23 mouse cellular contexts compared by ENCODE assay signal in the genomic region with DNA sequence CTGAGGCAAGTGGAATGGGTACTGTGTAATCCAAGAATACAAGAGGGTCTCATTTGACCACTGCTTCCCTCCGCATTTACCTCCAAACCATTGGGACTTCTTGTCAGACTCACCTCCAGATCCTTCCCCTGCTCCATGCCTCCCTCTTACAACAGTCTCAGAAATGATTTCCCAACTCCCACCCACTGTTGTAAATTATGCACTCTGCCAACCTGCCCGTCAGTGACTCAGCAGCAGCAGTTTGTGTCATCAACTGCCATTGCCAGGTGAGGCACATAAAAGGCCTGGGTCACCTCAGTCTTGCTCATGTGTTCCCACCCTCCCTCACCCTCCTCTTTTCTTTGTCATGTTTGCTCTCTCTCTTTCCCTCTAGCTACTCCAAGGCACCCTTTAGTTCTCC. TPM values are rescaled to one million over a fixed set of nuclear protein-coding genes. Genes with fewer than 3 reads are reported as not detected.
DNase-seq lines count a peak whose midpoint lies in the region; ATAC-seq and TF ChIP-seq lines count a peak whose summit lies in the region.
"Had no signal": no experiment of that assay in that cellular context is flagged by ENCODE, and none has a peak within 500 bp of the region (broad histone marks: within the 10 kb centered on the region; RNA-seq: fewer than 3 reads in every experiment).

No protein-coding gene starts in this region.

- intact Hi-C loops in gastrocnemius, adult 2 months (cut with DNase I): no loop called here

- TF ChIP-seq CTCF in gastrocnemius, adult 2 months (IDR thresholded peaks at IDR 0.05): no peak

- no peak overlapping the region for H3K4me3 ChIP-seq in gastrocnemius, adult 2 months
- H3K4me3 ChIP-seq: embryonic facial prominence, embryonic 12.5 days; forebrain, embryonic 12.5 days; heart, embryonic 10.5 days; hindbrain, embryonic 12.5 days had no signal

- no peak for ATAC-seq in megakaryocyte progenitor cell, adult 5-6 weeks (replicated peaks; ENCODE audit: poor library complexity)
- ATAC-seq: activated CD4-positive, CD25-positive, alpha-beta regulatory T cell, adult 4 months; forebrain, embryonic 16.5 days; hindbrain, embryonic 16.5 days; inflammation-experienced regulatory T-cells, adult 6 months; Patski had no signal

- peak; percentile 30 for DNase-seq in adrenal gland, adult 8-10 months
- DNase-seq in adrenal gland, postnatal 25 days: no peak
- peak; percentile 11 for DNase-seq in right cerebral cortex, adult 18-20 months
- no peak for DNase-seq in right cerebral cortex, postnatal 14 days
- DNase-seq in gonadal fat pad, adult 2 months (ENCODE audit: low read depth): peak; percentile 88
- DNase-seq in gastrocnemius, adult 2 months: no peak
- DNase-seq: cerebellum, adult 18-20 months; cerebellum, postnatal 10 days; gastrocnemius, postnatal 36 days; heart, adult 18-20 months; heart, postnatal 10 days; heart, postnatal 4 days; kidney, adult 2 months had no signal

- no peak overlapping the region for H3K27ac ChIP-seq in gastrocnemius, adult 2 months
- H3K27ac ChIP-seq: embryonic facial prominence, embryonic 12.5 days; forebrain, embryonic 12.5 days; heart, embryonic 10.5 days; hindbrain, embryonic 12.5 days had no signal

RNA-seq across cellular contexts. Expression of a gene that starts 41.0 kb away (rescaled TPM):
- 10 to 100 TPM; 35.9 to 40.0 (median 38.0) TPM for total RNA-seq in adrenal gland, adult 8-10 months (2022)
- 32.0 and 45.0 TPM in 2 replicates for total RNA-seq in adrenal gland, postnatal 25 days (2021)
- polyA plus RNA-seq in gonadal fat pad, adult 2 months (2012; rRNA removed): 30.1 and 34.7 TPM in 2 replicates
- 38.0 and 44.5 TPM in 2 replicates for total RNA-seq in megakaryocyte progenitor cell, adult 5-6 weeks (2015)
- 56.2 and 63.8 TPM in 2 replicates for total RNA-seq in megakaryocyte progenitor cell, adult 5-6 weeks (2017)
- total RNA-seq in gastrocnemius, adult 2 months (2021): 10 to 100 TPM; 14.3 to 17.5 TPM

Comparison
In these comparisons a context has a peak if more than half of its experiments do, and no peak if none do; other contexts are left out.
1. DNase-seq: peak in adrenal gland, adult 8-10 months (single experiment), right cerebral cortex, adult 18-20 months (single experiment) and gonadal fat pad, adult 2 months (single experiment); none in adrenal gland, postnatal 25 days (single experiment), right cerebral cortex, postnatal 14 days (single experiment) and gastrocnemius, adult 2 months (single experiment).